Mouse (Mus musculus): Measurements from ENCODE around the gene Lhfpl2. TPM values are rescaled to one million over a fixed set of nuclear protein-coding genes. Genes with fewer than 3 reads are reported as not detected.

Gene Lhfpl2
- polyA plus RNA-seq, 1 experiment from 2014 or later: 23.4 TPM

Other genes with a start within 250 kb of the Lhfpl2 start
- 25.0 and 25.9 TPM in 2 replicates for gene Scamp1, start 228.1 kb downstream of the Lhfpl2 start, polyA plus RNA-seq (2015; fragmentation: Nextera tagmentation; extraction: Ambion mirVana)

All from heart, embryonic 16.5 days (tissue).